Mouse (Mus musculus) intestine, embryonic 14.5 days (tissue): ENCODE measurements around the gene Ebpl. TPM values are rescaled to one million over a fixed set of nuclear protein-coding genes. Genes with fewer than 3 reads are reported as not detected.

Source experiments
- ATAC-seq: fragments of 200-750 bp; cut with Nextera tagmentation; replicated peaks from 2 replicates; pipeline ENCODE4 v1.8.0; 2017; ENCODE audit warnings: low read depth, moderate number of reproducible peaks, moderate TSS enrichment, moderate library complexity; ENCODE audit not compliant: low FRiP score, low TSS enrichment
- DNase-seq: peaks from one replicate; pipeline ENCODE4 v3.0.0-alpha.2; 2018; ENCODE audit warnings: low spot score
- H3K27ac ChIP-seq: fragments of 300-500 bp; sonication (generic); 2 replicates; pipeline ENCODE4 v1.5.1; 2014; ENCODE audit warnings: low read depth, mild to moderate bottlenecking, control low read depth
- H3K27me3 ChIP-seq: fragments of 300-500 bp; sonication (generic); replicated peaks from 2 replicates; pipeline ENCODE4 v1.6.1; 2014; ENCODE audit warnings: low read length, control low read depth; ENCODE audit not compliant: control insufficient read depth, insufficient read depth
- H3K36me3 ChIP-seq: fragments of 300-500 bp; sonication (generic); 2 replicates; pipeline ENCODE4 v1.6.1; 2014; ENCODE audit warnings: low read length, control low read depth; ENCODE audit not compliant: control insufficient read depth, insufficient read depth
- H3K4me1 ChIP-seq: fragments of 300-500 bp; sonication (generic); replicated peaks from 2 replicates; pipeline ENCODE4 v1.6.1; 2014; ENCODE audit warnings: low read length, control low read depth, mixed read lengths; ENCODE audit not compliant: control insufficient read depth, insufficient read depth
- H3K4me2 ChIP-seq: fragments of 300-500 bp; sonication (generic); 2 replicates; pipeline ENCODE4 v1.6.1; 2014; ENCODE audit warnings: low read length
- H3K4me3 ChIP-seq: fragments of 300-500 bp; sonication (generic); 2 replicates; pipeline ENCODE4 v1.5.1; 2014; ENCODE audit warnings: low read depth, low read length, control low read depth, mixed read lengths
- H3K9ac ChIP-seq: fragments of 300-500 bp; sonication (generic); 2 replicates; pipeline ENCODE4 v1.6.1; 2014; ENCODE audit warnings: mild to moderate bottlenecking, low read length
- H3K9me3 ChIP-seq: fragments of 300-500 bp; sonication (generic); 2 replicates; pipeline ENCODE4 v1.6.1; 2016; ENCODE audit warnings: low read length, control low read depth; ENCODE audit not compliant: control insufficient read depth
- WGBS: fragments of 180-500 bp; shearing (Covaris S2); extraction: QIAGEN DNeasy Blood & Tissue Kit; methylation state at CpG from one replicate; pipeline ENCODE4 v1.1.7; 2014; 5-methylcytosine and 5-hydroxymethylcytosine counted together
- polyA plus RNA-seq: library from polyadenylated mRNA; unstranded; fragments of >200 nt; fragmentation: Nextera tagmentation; extraction: Ambion mirVana; gene quantifications from 2 replicates; pipeline ENCODE4 v1.2.1, GENCODE M21; 2014

Ebpl gene
- polyA plus RNA-seq, 1 experiment from 2014 or later = 8.0 TPM

GRCm38 (mm10) chr14:61294738-61295079 lies 65.5 kb downstream of the Ebpl start:
- Histone ChIP-seq H3K9me3 (no peaks in the 10 kb centered on the region), H3K9ac (no peak overlapping the region), H3K4me2 (no peak overlapping the region), H3K27ac (no peak overlapping the region), H3K36me3 (no peaks in the 10 kb centered on the region), H3K4me3 (no peak overlapping the region), H3K4me1 (no peaks in the 10 kb centered on the region), H3K27me3 (no peaks in the 10 kb centered on the region)
- 18% methylated on average over 6 of the region's 6 CpGs for WGBS
- DNase-seq = peak; percentile 76
- ATAC-seq = no peak

GRCm38 (mm10) chr14:61293884-61294737 lies 66.1 kb downstream of the Ebpl start:
- Histone ChIP-seq H3K4me2 (no peak overlapping the region), H3K4me1 (no peaks in the 10 kb centered on the region), H3K4me3 (no peak overlapping the region), H3K9me3 (no peaks in the 10 kb centered on the region), H3K27ac (no peak overlapping the region), H3K9ac (no peak overlapping the region), H3K27me3 (no peaks in the 10 kb centered on the region), H3K36me3 (no peaks in the 10 kb centered on the region)
- no peak for DNase-seq
- WGBS = 51% methylated on average over 16 of the region's 16 CpGs
- ATAC-seq = no peak

- no peaks in the 10 kb centered on the region for H3K27me3 ChIP-seq
- ATAC-seq = no peak
- no peak overlapping the region for H3K27ac ChIP-seq
- no peak overlapping the region for H3K4me3 ChIP-seq
- no peak overlapping the region for H3K9ac ChIP-seq
- WGBS = 46% methylated on average over 3 of the region's 3 CpGs
- H3K4me1 ChIP-seq = no peaks in the 10 kb centered on the region
- no peak for DNase-seq
- H3K36me3 ChIP-seq = no peaks in the 10 kb centered on the region
- H3K9me3 ChIP-seq = no peaks in the 10 kb centered on the region
- H3K4me2 ChIP-seq = no peak overlapping the region
These were observed 69.6 kb downstream of the Ebpl start for GRCm38 (mm10) chr14:61290664-61291063.

- no peak overlapping the region for H3K27ac ChIP-seq
- no peaks in the 10 kb centered on the region for H3K36me3 ChIP-seq
- H3K4me2 ChIP-seq = no peak overlapping the region
- no peak for DNase-seq
- H3K4me3 ChIP-seq = no peak overlapping the region
- 0 out of 2 replicates have a peak, but pooled peaks cover 3% of the 10 kb centered on the region for H3K9me3 ChIP-seq
- ATAC-seq = no peak
- H3K4me1 ChIP-seq = no peaks in the 10 kb centered on the region
- no peak overlapping the region for H3K9ac ChIP-seq
- WGBS = 70% methylated on average over 19 of the region's 19 CpGs
- no peaks in the 10 kb centered on the region for H3K27me3 ChIP-seq
These were observed 71.5 kb downstream of the Ebpl start for GRCm38 (mm10) chr14:61288606-61289286.

Other genes starting within 250 kb of the Ebpl start
- 3.7 and 4.5 TPM in 2 replicates for gene Sacs, start 222.0 kb downstream of the Ebpl start, polyA plus RNA-seq
- 0.14 and 0.20 TPM in 2 replicates for gene Sgcg, start 101.9 kb downstream of the Ebpl start, polyA plus RNA-seq
- gene Arl11, start 50.7 kb downstream of the Ebpl start, polyA plus RNA-seq = 0.75 and 0.91 TPM in 2 replicates
- gene Kpna3, start 79.4 kb upstream of the Ebpl start, polyA plus RNA-seq = 56.6 and 64.0 TPM in 2 replicates
- 19.6 and 20.9 TPM in 2 replicates for gene Spryd7, start 196.4 kb upstream of the Ebpl start, polyA plus RNA-seq
- 13.2 and 14.0 TPM in 2 replicates for gene Trim13, start 237.8 kb upstream of the Ebpl start, polyA plus RNA-seq
- gene Kcnrg, start 247.0 kb upstream of the Ebpl start, polyA plus RNA-seq = 0.32 and 0.73 TPM in 2 replicates